In the genomic region with DNA sequence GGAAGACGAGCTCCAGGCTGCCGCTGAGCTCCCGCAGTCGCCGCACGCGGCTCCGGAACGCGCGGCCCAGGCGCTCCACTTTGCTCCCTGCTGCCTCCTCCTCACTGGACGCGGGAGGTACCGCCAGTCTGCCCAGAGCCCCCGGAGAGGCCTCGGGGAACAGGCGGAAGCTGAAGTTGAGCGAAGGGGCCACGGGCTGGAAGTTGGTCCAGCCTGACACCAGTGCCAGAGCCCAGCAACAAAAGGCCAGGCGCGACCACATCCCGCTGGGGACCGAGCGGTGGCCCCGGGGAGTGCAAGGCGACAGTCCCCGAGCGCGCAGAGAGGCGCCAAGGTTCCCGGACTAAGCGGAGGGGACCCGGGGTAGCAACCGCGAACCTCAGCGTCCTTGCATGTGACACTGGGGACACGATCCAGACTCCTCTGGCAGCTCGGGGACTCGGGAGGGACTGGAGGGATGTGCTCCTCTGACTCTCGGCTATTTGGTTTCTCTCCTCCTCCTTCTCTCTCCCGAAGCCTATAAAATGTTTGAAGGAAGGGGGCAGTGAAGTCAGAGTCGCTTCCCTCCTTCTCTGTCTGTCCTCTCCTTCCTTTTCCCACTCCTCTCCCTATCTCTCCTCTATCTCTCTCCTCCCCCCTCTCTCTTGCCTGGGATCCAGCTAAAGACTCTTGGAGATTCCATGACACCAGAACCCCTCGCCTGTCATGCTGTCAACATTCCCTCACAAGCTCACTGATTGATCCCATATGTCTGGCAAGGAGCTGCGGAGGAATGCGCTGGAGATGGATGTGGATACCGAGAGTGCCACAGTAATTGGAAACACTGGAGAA, we compare ENCODE assay signal across 8 mouse cellular contexts. TPM values are rescaled to one million over a fixed set of nuclear protein-coding genes. Genes with fewer than 3 reads are reported as not detected.
DNase-seq lines count a peak whose midpoint lies in the region; ATAC-seq lines count a peak whose summit lies in the region.

TSS of gene Svep1 (minus strand) at position 745 of the 831 bp plus-strand sequence.

- no peaks in the 10 kb centered on the region for H3K9me3 ChIP-seq in forebrain, embryonic 12.5 days
- H3K9me3 ChIP-seq in limb, embryonic 10.5 days (replicated peaks): no peaks in the 10 kb centered on the region
- no peaks in the 10 kb centered on the region for H3K9me3 ChIP-seq in midbrain, embryonic 10.5 days (replicated peaks)

- intact Hi-C loops in heart, postnatal 36 days (cut with DNase I): no loop called here

- DNase-seq in frontal cortex, postnatal 10 days (ENCODE audit: low spot score in 2 of 2): no peak
- DNase-seq in heart, postnatal 36 days: peak; percentile 43 to 63
- DNase-seq in limb, embryonic 10.5 days (ENCODE audit: low spot score): peak; percentile 79
- DNase-seq in midbrain, embryonic 10.5 days (ENCODE audit: low spot score): peak; percentile 67
- peak; percentile 40 for DNase-seq in urinary bladder, postnatal 14 days (ENCODE audit: low spot score)

- H3K9ac ChIP-seq in forebrain, embryonic 12.5 days: peak within 1 kb of the TSS; percentile 49

- WGBS in forebrain, embryonic 12.5 days: under 1% methylated on average over 47 of the region's 47 CpGs
- under 1% methylated on average over 47 of the region's 47 CpGs for WGBS in limb, embryonic 10.5 days
- under 1% methylated on average over 46 of the region's 47 CpGs for WGBS in midbrain, embryonic 10.5 days

- H3K27ac ChIP-seq in brown adipose tissue, adult 24 weeks (replicated peaks; ENCODE audit: low read depth, low read length): peak within 1 kb of the TSS; percentile 76
- H3K27ac ChIP-seq in forebrain, embryonic 12.5 days: peak within 1 kb of the TSS; percentile 46; the same call in 1 of the 2 replicates
- H3K27ac ChIP-seq in limb, embryonic 10.5 days: peak within 1 kb of the TSS; percentile 90
- H3K27ac ChIP-seq in midbrain, embryonic 10.5 days (replicated peaks): peak within 1 kb of the TSS; percentile 80

- no peaks in the 10 kb centered on the region for H3K36me3 ChIP-seq in forebrain, embryonic 12.5 days (replicated peaks)
- H3K36me3 ChIP-seq in limb, embryonic 10.5 days: no peaks in the 10 kb centered on the region
- H3K36me3 ChIP-seq in midbrain, embryonic 10.5 days: no peaks in the 10 kb centered on the region

- peak within 1 kb of the TSS; percentile 94 for H3K4me2 ChIP-seq in forebrain, embryonic 12.5 days

- peaks cover 37% of the 10 kb centered on the region for H3K27me3 ChIP-seq in forebrain, embryonic 12.5 days
- H3K27me3 ChIP-seq in limb, embryonic 10.5 days (ENCODE audit: low read depth, poor library complexity, severe bottlenecking): peaks cover 13% of the 10 kb centered on the region; the same call in 1 of the 2 replicates
- H3K27me3 ChIP-seq in midbrain, embryonic 10.5 days (ENCODE audit: low read depth, poor library complexity, severe bottlenecking): peaks cover 55% of the 10 kb centered on the region

- H3K4me3 ChIP-seq in brown adipose tissue, adult 24 weeks (ENCODE audit: insufficient read depth, low read depth, low read length): peak within 1 kb of the TSS; percentile 82
- peak within 1 kb of the TSS; percentile 51 for H3K4me3 ChIP-seq in forebrain, embryonic 12.5 days (replicated peaks)
- H3K4me3 ChIP-seq in limb, embryonic 10.5 days: peak within 1 kb of the TSS; percentile 74
- H3K4me3 ChIP-seq in midbrain, embryonic 10.5 days: peak within 1 kb of the TSS; percentile 69

- H3K4me1 ChIP-seq in brown adipose tissue, adult 24 weeks (ENCODE audit: control insufficient read depth, insufficient read depth, insufficient read length, low read length): no peaks in the 10 kb centered on the region
- H3K4me1 ChIP-seq in forebrain, embryonic 12.5 days: peaks cover 11% of the 10 kb centered on the region
- peaks cover 48% of the 10 kb centered on the region for H3K4me1 ChIP-seq in limb, embryonic 10.5 days
- peaks cover 16% of the 10 kb centered on the region for H3K4me1 ChIP-seq in midbrain, embryonic 10.5 days

- ATAC-seq in frontal cortex, adult (ENCODE audit: low TSS enrichment): peak; percentile 55
- ATAC-seq in forebrain, embryonic 12.5 days (ENCODE audit: low FRiP score): peak; percentile 67

RNA-seq across cellular contexts. Expression of gene Svep1, which starts in this region (rescaled TPM):
- 4.0 and 6.5 TPM in 2 replicates for polyA plus RNA-seq in brown adipose tissue, adult 24 weeks (2012; ENCODE audit: insufficient read depth, insufficient read length, missing spikeins)
- polyA plus RNA-seq in forebrain, embryonic 12.5 days (2016; fragmentation: Nextera tagmentation; extraction: Ambion mirVana): 1.9 and 2.9 TPM in 2 replicates
- total RNA-seq in heart, postnatal 36 days (2021): 1 to 10 TPM; 6.2 to 6.4 TPM
- polyA plus RNA-seq in limb, embryonic 10.5 days (2016; fragmentation: Nextera tagmentation; extraction: Ambion mirVana): 2.0 and 2.3 TPM in 2 replicates
- 1.8 and 2.7 TPM in 2 replicates for polyA plus RNA-seq in midbrain, embryonic 10.5 days (2016; fragmentation: Nextera tagmentation; extraction: Ambion mirVana)

Comparison
In these comparisons a context has a peak if more than half of its experiments do, and no peak if none do; other contexts are left out.
1. DNase-seq: peak in heart, postnatal 36 days (2 of 2), limb, embryonic 10.5 days (single experiment), midbrain, embryonic 10.5 days (single experiment) and urinary bladder, postnatal 14 days (single experiment); none in frontal cortex, postnatal 10 days (0 of 2).
2. Peak in every context shown above with its lines, with median percentiles within 50 percentile points of each other: H3K27ac ChIP-seq and H3K4me3 ChIP-seq.